Mouse (Mus musculus): ENCODE measurements around the gene Lect2.

GRCm38 (mm10) chr13:56534931-56535330 lies 13.4 kb downstream of the Lect2 start:
- TF ChIP-seq POLR2A (IDR thresholded peaks at IDR 0.05; ENCODE audit: control insufficient read depth, low read depth, low read length) (no peak), CTCF (IDR thresholded peaks at IDR 0.05; ENCODE audit: control insufficient read depth, insufficient read depth, insufficient replicate concordance, low read depth, low read length) (no peak)
